Mouse (Mus musculus): ENCODE data around the gene 1700001J03Rik. TPM values are rescaled to one million over a fixed set of nuclear protein-coding genes. Genes with fewer than 3 reads are reported as not detected.

The 1700001J03Rik gene
- not detected for polyA plus RNA-seq (2014; fragmentation: Illumina TruSeq; extraction: RNeasy Lipid Tissue Mini Kit (QIAGEN cat#74804); ENCODE audit: low read depth, low replicate concordance)

DNA sequence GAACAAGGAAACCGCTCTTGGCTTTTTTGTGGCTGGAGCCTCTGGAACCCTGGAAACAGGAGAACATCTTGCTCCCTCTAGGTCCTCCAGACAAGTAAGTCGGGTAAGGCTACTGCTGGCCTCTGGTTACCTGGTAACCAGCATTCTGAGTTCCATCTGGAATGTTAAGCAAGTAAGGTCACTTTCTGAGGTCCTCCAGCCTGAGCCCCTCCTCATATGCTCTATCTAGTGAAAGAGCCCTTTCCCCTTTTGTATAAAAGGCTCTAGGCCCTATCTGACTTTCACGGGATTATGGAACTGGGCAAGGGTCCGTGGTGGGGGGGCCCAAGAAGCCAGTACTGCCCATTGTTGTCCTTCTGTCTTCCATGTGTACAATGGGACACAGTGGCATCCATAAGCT, at the start of gene 1700001J03Rik:
Gene 1700001J03Rik (minus strand): TSS at position 101 of the 400 bp plus-strand sequence.

DNA sequence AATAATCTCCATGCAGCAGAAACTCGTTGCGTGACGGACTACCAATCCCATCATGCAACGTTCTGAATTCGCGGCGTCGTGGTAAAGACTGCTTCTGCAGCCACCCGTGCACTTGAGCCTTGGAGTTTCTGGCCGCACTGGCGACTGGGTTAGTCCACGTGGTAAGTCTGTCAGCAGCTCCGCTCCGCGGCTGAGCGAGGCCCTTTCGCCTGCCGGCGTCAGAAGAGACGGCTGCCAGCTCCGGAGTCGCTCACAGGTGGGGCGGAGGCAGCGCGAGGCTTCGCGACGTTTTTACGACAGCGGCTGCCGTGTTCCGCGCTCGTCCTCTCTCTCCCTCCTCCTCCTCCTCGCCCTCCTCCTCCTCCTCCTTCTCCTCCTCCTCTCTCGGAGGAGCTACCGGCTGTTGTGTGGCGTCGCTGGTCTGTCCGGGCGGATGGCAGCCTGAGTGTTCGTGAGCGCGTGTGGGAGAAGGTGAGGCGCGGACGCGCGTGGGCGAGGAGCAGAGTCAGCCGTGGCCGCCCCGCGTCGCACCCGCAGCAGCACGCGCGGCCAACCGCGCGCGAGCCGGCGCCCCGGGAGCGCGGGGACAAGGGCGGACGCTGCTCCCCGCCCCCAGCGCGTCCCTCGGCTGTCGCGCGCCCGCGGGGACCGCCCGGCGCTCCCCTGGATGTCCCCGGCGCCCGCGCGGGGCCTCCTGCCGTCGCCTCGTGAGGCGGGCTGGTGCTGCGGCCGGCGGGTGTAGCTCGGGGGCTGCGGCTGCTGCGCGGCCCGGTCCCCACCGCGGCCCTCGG, 46.0 kb upstream of the 1700001J03Rik start, which contains the start of gene Cdk8:
Gene Cdk8 (plus strand): TSS at position 367 of the 791 bp plus-strand sequence.

GRCm38 (mm10) chr5:146220879-146221714, 36.0 kb upstream of the 1700001J03Rik start, which contains the start of gene Rnf6:
Gene Rnf6, minus strand, starts transcription at chr5:146221555.

DNA sequence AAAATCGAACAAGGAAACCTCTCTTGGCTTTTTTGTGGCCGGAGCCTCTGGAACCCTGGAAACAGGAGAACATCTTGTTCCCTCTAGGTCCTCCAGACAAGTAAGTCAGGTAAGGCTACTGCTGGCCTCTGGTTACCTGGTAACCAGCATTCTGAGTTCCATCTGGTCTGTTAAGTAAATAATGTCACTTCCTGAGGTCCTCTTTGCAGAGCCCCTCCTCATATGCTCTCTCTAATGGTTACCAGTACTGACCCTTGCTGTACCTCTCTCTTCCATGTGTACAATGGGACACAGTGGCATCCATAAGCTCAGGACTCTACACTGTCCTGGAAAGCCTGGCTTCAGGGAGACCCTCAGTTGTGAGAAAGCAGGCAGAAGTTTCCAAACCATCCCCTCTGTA, 14.5 kb downstream of the 1700001J03Rik start, which contains the start of gene Gm6309:
Gene Gm6309 (minus strand): TSS at position 101 of the 400 bp plus-strand sequence.

DNA sequence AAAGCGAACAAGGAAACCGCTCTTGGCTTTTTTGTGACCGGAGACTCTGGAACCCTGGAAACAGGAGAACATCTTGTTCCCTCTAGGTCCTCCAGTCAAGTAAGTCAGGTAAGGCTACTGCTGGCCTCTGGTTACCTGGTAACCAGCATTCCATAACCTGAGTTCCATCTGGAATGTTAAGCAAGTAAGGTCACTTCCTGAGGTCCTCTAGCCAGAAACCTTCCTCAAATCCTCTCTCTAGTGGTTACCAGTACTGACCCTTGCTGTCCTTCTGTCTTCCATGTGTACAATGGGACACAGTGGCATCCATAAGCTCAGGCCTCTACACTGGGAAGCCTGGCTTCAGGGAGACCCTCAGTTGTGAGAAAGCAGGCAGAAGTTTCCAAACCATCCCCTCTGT, 24.7 kb downstream of the 1700001J03Rik start, which contains the start of gene Gm5565:
Gene Gm5565 (minus strand): TSS at position 101 of the 400 bp plus-strand sequence.

Other genes with a start within 250 kb of the 1700001J03Rik start
- gene Cyp3a25, start 175.7 kb downstream of the 1700001J03Rik start, polyA plus RNA-seq (2014; fragmentation: Illumina TruSeq; extraction: RNeasy Lipid Tissue Mini Kit (QIAGEN cat#74804); ENCODE audit: low read depth, low replicate concordance): not detected
- gene Cyp3a59, start 106.0 kb downstream of the 1700001J03Rik start, polyA plus RNA-seq (2014; fragmentation: Illumina TruSeq; extraction: RNeasy Lipid Tissue Mini Kit (QIAGEN cat#74804); ENCODE audit: low read depth, low replicate concordance): not detected
- not detected for gene Gm5565, start 24.8 kb downstream of the 1700001J03Rik start, polyA plus RNA-seq (2014; fragmentation: Illumina TruSeq; extraction: RNeasy Lipid Tissue Mini Kit (QIAGEN cat#74804); ENCODE audit: low read depth, low replicate concordance)
- gene Gm6309, start 14.6 kb downstream of the 1700001J03Rik start, polyA plus RNA-seq (2014; fragmentation: Illumina TruSeq; extraction: RNeasy Lipid Tissue Mini Kit (QIAGEN cat#74804); ENCODE audit: low read depth, low replicate concordance): not detected
- 89.6 TPM for gene Rnf6, start 36.3 kb upstream of the 1700001J03Rik start, polyA plus RNA-seq (2014; fragmentation: Illumina TruSeq; extraction: RNeasy Lipid Tissue Mini Kit (QIAGEN cat#74804); ENCODE audit: low read depth, low replicate concordance)
- 165 TPM for gene Cdk8, start 45.9 kb upstream of the 1700001J03Rik start, polyA plus RNA-seq (2014; fragmentation: Illumina TruSeq; extraction: RNeasy Lipid Tissue Mini Kit (QIAGEN cat#74804); ENCODE audit: low read depth, low replicate concordance)
- 70.2 TPM for gene Wasf3, start 199.7 kb upstream of the 1700001J03Rik start, polyA plus RNA-seq (2014; fragmentation: Illumina TruSeq; extraction: RNeasy Lipid Tissue Mini Kit (QIAGEN cat#74804); ENCODE audit: low read depth, low replicate concordance)